Mouse (Mus musculus) CH12.LX (cell line): ENCODE results near the gene Dcun1d5.

Source experiments
- CTCF ChIP-seq, 2 experiments: IDR thresholded peaks in 1 of 2; conservative IDR thresholded peaks in 1 of 2; 2 replicates each; pipeline ENCODE4 v1.5.1; 2011 to 2012; ENCODE audit warnings: low read depth in 2 of 2, low read length in 2 of 2, improper control_type of control experiment in 1 of 2, inconsistent platforms in 1 of 2, mild to moderate bottlenecking in 1 of 2, moderate library complexity in 1 of 2
- EP300 ChIP-seq: IDR thresholded peaks from 2 replicates; pipeline ENCODE4 v1.6.1; 2011; ENCODE audit warnings: low read length, improper control_type of control experiment
- NELFE ChIP-seq: IDR thresholded peaks from 2 replicates; pipeline ENCODE4 v1.6.1; 2011; ENCODE audit warnings: low read depth, low read length, improper control_type of control experiment
- POLR2A ChIP-seq: IDR thresholded peaks from 2 replicates; pipeline ENCODE4 v1.6.1; 2011; ENCODE audit warnings: low read depth, mild to moderate bottlenecking, improper control_type of control experiment, low read length
- UBTF ChIP-seq: IDR thresholded peaks from 2 replicates; pipeline ENCODE4 v1.6.1; 2012; ENCODE audit warnings: low read depth, mild to moderate bottlenecking, inconsistent platforms, low read length, improper control_type of control experiment, moderate library complexity
- ZC3H11A ChIP-seq: IDR thresholded peaks from 2 replicates; pipeline ENCODE4 v1.6.1; 2012; ENCODE audit warnings: low read depth, mild to moderate bottlenecking, inconsistent platforms, low read length, improper control_type of control experiment

GRCm38 (mm10) chr9:7221460-7221859, 37.1 kb downstream of the Dcun1d5 start:
- no peak for TF ChIP-seq ZC3H11A
- no peak for TF ChIP-seq POLR2A
- peak; percentile 86 for TF ChIP-seq EP300
- no peak for TF ChIP-seq CTCF (conservative IDR thresholded peaks at IDR 0.05 in 1 of 2, IDR thresholded peaks at IDR 0.05 in 1 of 2; ENCODE audit: low read depth in 2 of 2, low read length in 2 of 2)
- no peak for TF ChIP-seq UBTF
- no peak for TF ChIP-seq NELFE
